Mouse (Mus musculus) heart, adult 2 months (tissue): ENCODE data around the gene Gm37419. TPM values are rescaled to one million over a fixed set of nuclear protein-coding genes. Genes with fewer than 3 reads are reported as not detected.

Source experiments
- DNase-seq, 2 experiments: peaks; one replicate each; pipeline ENCODE4 v3.0.0; 2021
- H3K27ac ChIP-seq: fragments of 200-600 bp; 2 replicates; pipeline ENCODE4 v1.8.1; 2022
- H3K27me3 ChIP-seq: fragments of 200-500 bp; 2 replicates; pipeline ENCODE4 v1.6.1; 2012; ENCODE audit warnings: mild to moderate bottlenecking, low read length, inconsistent platforms, mixed read lengths; ENCODE audit not compliant: control insufficient read depth, insufficient read depth
- H3K36me3 ChIP-seq: fragments of 200-500 bp; 2 replicates; pipeline ENCODE4 v1.6.1; 2012; ENCODE audit warnings: low read length, inconsistent platforms; ENCODE audit not compliant: control insufficient read depth, insufficient read depth
- H3K4me1 ChIP-seq: fragments of 200-500 bp; 2 replicates; pipeline ENCODE4 v1.6.1; 2011; ENCODE audit warnings: low read length; ENCODE audit not compliant: control insufficient read depth, insufficient read depth
- H3K4me3 ChIP-seq: fragments of 200-600 bp; 2 replicates; pipeline ENCODE4 v1.8.1; 2022
- H3K79me2 ChIP-seq: fragments of 200-500 bp; replicated peaks from 2 replicates; pipeline ENCODE4 v1.6.1; 2012; ENCODE audit warnings: mild to moderate bottlenecking, inconsistent platforms, low read length, moderate library complexity, mixed read lengths; ENCODE audit not compliant: control insufficient read depth, insufficient read depth
- H3K9ac ChIP-seq: fragments of 200-500 bp; 2 replicates; pipeline ENCODE4 v1.6.1; 2012; ENCODE audit warnings: low read depth, mild to moderate bottlenecking, control low read depth, inconsistent platforms, low read length, mixed read lengths
- CTCF ChIP-seq: fragments of 200-600 bp; IDR thresholded peaks from 2 replicates; pipeline ENCODE4 v1.8.1; 2022; ENCODE audit warnings: antibody characterized with exemption, mild to moderate bottlenecking, moderate library complexity
- EP300 ChIP-seq: fragments of 200-500 bp; IDR thresholded peaks from 2 replicates; pipeline ENCODE4 v1.6.1; 2011; ENCODE audit warnings: low read depth, low read length, control low read depth; ENCODE audit not compliant: insufficient read depth
- POLR2A ChIP-seq: fragments of 200-500 bp; IDR thresholded peaks from 2 replicates; pipeline ENCODE4 v1.6.1; 2011; ENCODE audit warnings: mild to moderate bottlenecking, low read depth, low read length, control low read depth; ENCODE audit not compliant: insufficient read depth
- WGBS: fragments of 180-500 bp; shearing (Covaris S2); methylation state at CpG from one replicate; pipeline ENCODE4 v1.1.7; 2018; 5-methylcytosine and 5-hydroxymethylcytosine counted together
- intact Hi-C: fragments of 180-260 bp; cut with DNase I; formaldehyde crosslinking; loops from one replicate; pipeline ENCODE4 v1.15.1; 2025
- polyA plus RNA-seq: library from polyadenylated mRNA; depleted of rRNA; stranded (reverse); fragments of >200 nt; gene quantifications from 2 replicates; pipeline ENCODE4 v1.2.3, GENCODE M21; 2012
- total RNA-seq, 2 experiments: library from RNA; stranded (reverse); gene quantifications; 2 replicates each; pipeline ENCODE4 v1.2.3; 2021

Gene Gm37419
- total and polyA plus RNA-seq, 3 experiments: not detected

DNA sequence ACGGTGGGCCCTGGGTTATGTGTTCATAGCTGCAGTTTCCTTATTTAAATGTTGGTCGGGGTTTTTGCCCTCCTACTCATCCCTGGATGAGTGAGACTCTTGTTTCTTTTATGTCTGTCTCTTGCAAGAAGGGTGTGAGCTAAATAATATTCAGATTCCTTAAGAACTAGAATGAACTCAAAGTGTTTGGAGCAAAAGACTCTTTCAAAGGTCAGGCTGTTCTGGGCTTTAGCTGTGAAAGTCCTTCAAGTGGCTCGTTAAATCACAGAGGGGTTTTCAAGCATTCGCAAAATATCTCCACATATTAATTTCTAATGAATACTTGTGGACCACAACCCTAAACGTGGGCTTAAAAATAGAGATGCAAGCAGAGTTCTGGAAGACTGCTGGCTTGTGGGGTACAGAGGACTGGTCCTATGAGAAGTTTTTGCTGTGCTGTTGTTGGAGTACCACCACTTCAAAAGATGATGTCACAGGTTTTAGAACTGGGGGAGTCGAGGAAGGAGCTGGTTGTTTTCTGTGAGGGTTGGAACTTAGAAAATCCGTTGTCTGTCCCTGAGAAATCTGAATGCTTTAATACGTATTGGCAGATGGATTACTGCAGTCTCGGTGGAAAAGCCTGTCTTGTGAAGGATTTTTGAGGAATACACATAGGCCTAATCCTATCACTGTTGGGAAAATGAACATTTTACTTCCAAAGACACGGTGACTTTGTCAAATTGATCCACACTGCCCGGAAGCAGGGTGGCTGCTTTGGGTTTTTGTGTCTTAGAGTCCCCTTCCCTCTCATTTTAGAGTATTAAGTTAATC is 2.1 kb downstream of the Gm37419 start:
- H3K4me3 ChIP-seq: peak overlapping the region; percentile 76
- H3K27ac ChIP-seq: peak overlapping the region; percentile 99
- H3K27me3 ChIP-seq: no peaks in the 10 kb centered on the region; the same call in 1 of the 2 replicates
- DNase-seq: no peak
- H3K36me3 ChIP-seq: no peaks in the 10 kb centered on the region; the same call in 1 of the 2 replicates
- intact Hi-C loops: loop anchor here (5.0 kb wide), 1 partner anchor 192 kb away; no protein-coding TSS in a partner anchor
- peak overlapping the region; percentile 47 for H3K9ac ChIP-seq
- H3K79me2 ChIP-seq: no peaks in the 10 kb centered on the region
- peaks cover 4% of the 10 kb centered on the region; the same call in 1 of the 2 replicates for H3K4me1 ChIP-seq
- TF ChIP-seq CTCF (no peak), EP300 (no peak), POLR2A (no peak)
- 42% methylated on average over 11 of the region's 11 CpGs for WGBS

DNA sequence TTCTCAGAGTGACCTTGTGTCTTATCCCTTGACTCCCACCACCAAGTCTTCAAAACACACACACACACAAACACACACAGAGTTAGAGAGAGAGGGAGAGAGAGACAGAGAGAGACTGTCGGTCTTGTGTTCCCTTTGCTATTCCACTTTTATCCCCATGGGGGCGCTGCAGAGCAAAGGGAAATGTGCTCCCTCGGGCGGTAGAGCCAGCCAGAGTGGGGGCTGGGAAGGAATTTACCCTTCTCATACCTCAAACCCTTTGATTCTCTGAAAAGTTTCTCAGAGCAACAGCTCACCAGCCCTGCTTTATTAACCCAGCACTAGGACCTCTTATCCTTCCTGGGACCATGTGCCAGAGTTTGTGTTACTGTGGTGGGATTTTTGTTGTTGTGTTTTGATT is 2.9 kb downstream of the Gm37419 start:
- Histone ChIP-seq H3K4me3 (peak overlapping the region; percentile 76; the same call in 1 of the 2 replicates), H3K27ac (peak overlapping the region; percentile 99), H3K4me1 (peaks cover 4% of the 10 kb centered on the region; the same call in 1 of the 2 replicates), H3K27me3 (no peaks in the 10 kb centered on the region; the same call in 1 of the 2 replicates), H3K79me2 (no peaks in the 10 kb centered on the region), H3K9ac (no peak overlapping the region), H3K36me3 (no peaks in the 10 kb centered on the region; the same call in 1 of the 2 replicates)
- 2% methylated on average over 4 of the region's 4 CpGs for WGBS
- TF ChIP-seq EP300 (peak; percentile 68; the same call in 1 of the 2 replicates), CTCF (peak; percentile 94), POLR2A (no peak)
- intact Hi-C loops: loop anchor here (1.0 to 5.0 kb wide), 2 partner anchors 191 to 402 kb away; partner anchors contain the start of gene Lpp
- peak; percentile 86 to 87 for DNase-seq

DNA sequence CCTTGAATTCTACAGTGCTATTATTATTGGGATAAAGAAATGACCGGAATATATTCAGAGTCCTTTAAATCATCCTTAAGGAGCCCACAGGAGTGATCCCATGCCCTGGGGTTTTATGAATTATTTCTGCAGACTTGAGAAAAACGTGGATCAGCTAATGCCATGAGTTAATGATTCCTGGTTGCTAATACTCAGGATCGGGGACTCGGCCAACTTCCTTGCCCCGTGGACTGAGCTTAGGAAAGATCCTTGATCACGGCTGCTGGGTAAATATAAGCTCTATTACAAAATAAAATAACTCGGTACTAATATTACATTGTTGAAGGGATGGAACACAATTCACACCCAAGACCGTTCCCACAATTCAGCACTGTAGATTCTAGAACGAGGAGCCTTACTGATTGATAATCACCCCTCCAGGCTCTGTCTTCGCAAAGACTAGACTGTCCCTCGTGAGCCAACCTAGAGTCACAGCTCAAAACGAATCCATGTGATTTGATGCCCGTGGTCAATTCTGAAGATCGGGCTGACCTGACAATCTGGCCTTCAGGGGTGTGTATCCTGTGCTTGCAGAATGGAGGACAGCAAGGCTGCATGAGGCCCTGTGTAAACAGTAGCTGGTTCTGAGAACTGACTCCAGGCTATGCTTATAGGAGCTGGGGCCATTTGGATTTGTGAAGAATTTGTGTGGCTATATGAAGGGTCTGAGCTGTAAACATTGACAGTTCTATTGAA is 3.7 kb downstream of the Gm37419 start:
- intact Hi-C loops: loop anchor here (1.0 to 5.0 kb wide), 2 partner anchors 190 to 401 kb away; partner anchors contain the start of gene Lpp
- Histone ChIP-seq H3K27me3 (no peaks in the 10 kb centered on the region), H3K27ac (peak overlapping the region; percentile 99), H3K4me3 (no peak overlapping the region), H3K36me3 (no peaks in the 10 kb centered on the region; the same call in 1 of the 2 replicates), H3K79me2 (no peaks in the 10 kb centered on the region), H3K4me1 (peaks cover 4% of the 10 kb centered on the region), H3K9ac (no peak overlapping the region)
- TF ChIP-seq POLR2A: no peak
- no peak for TF ChIP-seq CTCF
- TF ChIP-seq EP300: no peak
- WGBS: 86% methylated on average over 14 of the region's 14 CpGs
- DNase-seq: no peak

DNA sequence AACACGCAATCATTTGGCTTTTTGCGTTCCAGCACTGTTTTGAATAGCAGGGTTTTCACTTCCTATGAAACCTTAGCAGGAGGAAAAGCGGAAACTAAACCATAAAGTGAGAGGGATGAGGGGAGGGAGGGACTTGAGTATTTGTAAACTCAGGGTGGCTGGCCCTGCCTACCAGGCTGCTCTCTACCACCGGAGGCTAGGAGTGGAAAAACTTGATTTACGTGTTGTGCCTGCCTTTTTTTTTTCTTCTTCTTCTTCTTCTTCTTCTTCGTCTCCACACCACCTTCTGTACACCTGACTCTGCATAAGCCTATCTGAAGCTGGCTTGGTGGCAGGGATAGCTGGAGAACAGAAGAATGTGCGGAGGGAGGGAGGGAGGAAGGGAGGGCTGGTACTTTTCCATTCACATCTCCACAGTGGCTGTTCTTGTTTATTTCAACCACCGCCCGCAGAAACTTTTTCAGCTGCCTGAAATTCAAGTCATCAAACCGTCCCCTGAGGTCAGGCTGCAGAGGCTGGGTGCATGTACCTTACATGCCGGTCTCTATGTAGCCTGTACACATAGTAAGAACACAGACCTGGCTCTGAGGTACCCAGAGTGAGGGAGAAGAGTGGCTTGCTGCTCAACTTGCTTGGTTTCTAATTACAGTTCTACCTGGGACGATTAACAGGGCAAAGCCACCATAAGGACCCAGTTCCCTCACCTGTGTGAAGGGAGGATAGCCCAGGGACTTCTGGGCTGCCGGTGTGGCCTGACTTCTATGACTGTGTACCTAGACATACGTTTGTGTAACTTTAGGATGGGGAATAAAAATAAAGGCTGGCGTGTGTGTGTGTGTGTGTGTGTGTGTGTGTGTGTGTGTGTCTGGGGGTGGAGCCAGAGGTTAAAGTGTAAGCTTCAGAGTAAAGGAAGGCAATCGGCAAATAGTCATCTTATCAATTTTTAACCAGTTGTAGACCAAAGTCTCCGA is 5.4 kb downstream of the Gm37419 start:
- H3K36me3 ChIP-seq: no peaks in the 10 kb centered on the region; the same call in 1 of the 2 replicates
- H3K79me2 ChIP-seq: no peaks in the 10 kb centered on the region
- peak; percentile 26 to 30 for DNase-seq
- 36% methylated on average over 17 of the region's 17 CpGs for WGBS
- intact Hi-C loops: loop anchor here (5.0 kb wide), 1 partner anchor 189 kb away; no protein-coding TSS in a partner anchor
- H3K4me1 ChIP-seq: peaks cover 4% of the 10 kb centered on the region
- H3K4me3 ChIP-seq: no peak overlapping the region
- no peaks in the 10 kb centered on the region for H3K27me3 ChIP-seq
- H3K9ac ChIP-seq: no peak overlapping the region
- peak overlapping the region; percentile 62 for H3K27ac ChIP-seq
- TF ChIP-seq EP300: no peak
- no peak for TF ChIP-seq POLR2A
- TF ChIP-seq CTCF: no peak

DNA sequence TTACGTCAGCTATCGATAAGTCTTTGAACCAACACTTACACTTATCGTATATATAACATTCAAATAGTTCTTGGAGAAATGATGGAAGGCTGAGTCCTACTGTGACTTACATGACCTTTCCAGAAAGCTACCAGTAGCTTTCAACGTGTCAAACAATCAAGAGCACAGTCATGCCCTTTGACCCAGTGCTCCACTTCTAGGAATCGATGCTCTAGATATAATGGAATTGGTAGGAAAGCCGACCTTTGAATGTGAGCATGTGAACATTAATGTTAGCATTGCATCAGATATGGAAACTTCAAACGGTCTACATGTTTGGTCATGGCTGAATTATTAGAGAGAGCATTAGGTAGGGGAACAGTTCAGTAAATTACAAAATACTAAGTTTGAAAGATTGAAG is 8.1 kb downstream of the Gm37419 start:
- WGBS: 75% methylated on average over 7 of the region's 7 CpGs
- TF ChIP-seq CTCF (no peak), POLR2A (no peak), EP300 (no peak)

More for the DNA sequence above, 8.1 kb downstream of the Gm37419 start:
- intact Hi-C loops: no loop called here
- no peak overlapping the region for H3K4me3 ChIP-seq
- no peak overlapping the region for H3K27ac ChIP-seq
- H3K36me3 ChIP-seq: no peaks in the 10 kb centered on the region; the same call in 1 of the 2 replicates
- no peak for DNase-seq
- peaks cover 4% of the 10 kb centered on the region for H3K4me1 ChIP-seq
- no peak overlapping the region for H3K9ac ChIP-seq
- no peaks in the 10 kb centered on the region for H3K27me3 ChIP-seq
- H3K79me2 ChIP-seq: no peaks in the 10 kb centered on the region
